Mouse (Mus musculus): Measurements from ENCODE around the gene Pawr.
A peak's percentile ranks its signal among the peaks of the same experiment; 100 is the strongest.
"Not testable (repeated sequence)": the region's sequence is repeated elsewhere in the genome, so short reads cannot be mapped to it uniquely, and the experiment has no call there.

Pawr gene

DNA sequence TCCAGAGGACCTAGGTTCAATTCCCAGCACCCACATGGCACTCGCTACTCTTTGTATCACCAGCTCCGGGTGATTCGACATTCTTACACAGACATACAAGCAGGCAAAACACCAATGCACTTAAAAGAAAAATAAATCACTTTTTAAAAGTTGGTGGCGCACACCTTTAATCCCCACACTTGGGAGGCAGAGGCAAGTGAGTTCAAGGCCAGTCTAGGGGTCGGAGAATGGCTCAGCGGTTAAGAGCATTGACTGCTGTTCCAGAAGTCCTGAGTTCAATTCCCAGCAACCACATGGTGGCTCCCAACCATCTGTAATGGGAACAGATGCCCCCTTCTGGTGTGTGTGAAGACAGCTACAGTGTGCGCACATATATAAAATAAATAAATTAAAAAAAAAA lies 16.7 kb upstream of the Pawr start:
- DNase-seq, result no peak

DNA sequence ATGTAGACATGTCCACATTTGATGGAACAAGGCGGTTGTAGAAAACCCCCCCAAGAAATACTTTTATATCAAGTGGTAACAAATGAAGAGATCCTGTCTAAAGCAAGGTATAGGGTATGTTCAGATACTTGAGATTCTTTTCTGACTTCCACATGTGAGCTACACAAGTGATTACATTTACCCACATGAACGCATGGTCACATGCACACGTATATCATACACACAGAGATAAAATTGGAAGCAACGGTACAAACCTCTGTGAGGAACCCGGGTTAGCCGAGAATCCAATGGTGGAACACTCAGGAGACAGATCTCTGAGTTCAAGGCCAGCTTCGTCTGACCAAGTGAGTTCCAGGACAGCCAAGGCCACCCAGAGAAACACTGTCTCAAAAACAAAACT lies 3.6 kb upstream of the Pawr start:
- DNase-seq, result no peak

- no peak for DNase-seq
Measured at GRCm38 (mm10) chr10:108328983-108329382, 2.9 kb upstream of the Pawr start.

DNA sequence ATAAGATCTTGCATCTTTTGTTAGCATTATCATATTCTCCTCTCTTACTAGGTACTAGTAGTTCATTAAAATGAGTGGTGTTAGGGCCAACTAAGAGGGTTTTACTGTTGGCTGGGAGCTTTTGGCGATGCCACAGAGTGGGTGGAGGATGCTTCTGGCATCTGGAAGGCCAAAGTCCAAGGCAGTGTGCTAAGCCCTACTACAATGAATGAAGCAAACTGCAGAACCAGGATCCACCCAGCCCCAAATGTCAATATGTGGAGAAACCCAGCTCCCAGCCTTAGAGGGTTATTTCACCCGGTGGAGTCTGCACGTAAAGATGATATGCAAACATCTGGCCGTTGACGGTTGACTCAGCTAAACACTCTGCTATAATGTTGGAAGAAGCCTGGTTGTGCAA lies 2.1 kb upstream of the Pawr start:
- DNase-seq, result no peak

- no peak for DNase-seq
Measured at GRCm38 (mm10) chr10:108330964-108331363, 957 bp upstream of the Pawr start.

- peak; percentile 59 to 66 for DNase-seq
Measured at GRCm38 (mm10) chr10:108332571-108333541, 935 bp downstream of the Pawr start.

DNA sequence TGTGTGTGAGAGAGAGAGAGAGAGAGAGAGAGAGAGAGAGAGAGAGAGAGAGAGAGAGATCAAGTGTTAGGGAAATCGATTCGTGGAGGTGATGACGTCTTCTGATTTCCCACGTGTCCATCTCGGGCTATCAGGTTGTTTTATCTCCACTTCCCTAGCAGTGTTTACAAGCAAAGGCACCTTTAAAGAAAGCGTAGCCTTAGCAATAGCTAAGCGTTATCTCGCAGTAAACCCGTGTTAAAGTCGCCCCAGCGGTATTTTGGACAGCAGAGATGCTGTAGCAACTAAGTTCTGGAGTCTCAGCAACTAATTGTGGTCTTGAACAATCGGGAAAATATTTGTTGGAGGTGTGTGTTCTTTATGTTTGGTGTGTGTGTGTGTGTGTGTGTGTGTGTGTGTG lies 1.7 kb downstream of the Pawr start:
- no peak for DNase-seq

DNA sequence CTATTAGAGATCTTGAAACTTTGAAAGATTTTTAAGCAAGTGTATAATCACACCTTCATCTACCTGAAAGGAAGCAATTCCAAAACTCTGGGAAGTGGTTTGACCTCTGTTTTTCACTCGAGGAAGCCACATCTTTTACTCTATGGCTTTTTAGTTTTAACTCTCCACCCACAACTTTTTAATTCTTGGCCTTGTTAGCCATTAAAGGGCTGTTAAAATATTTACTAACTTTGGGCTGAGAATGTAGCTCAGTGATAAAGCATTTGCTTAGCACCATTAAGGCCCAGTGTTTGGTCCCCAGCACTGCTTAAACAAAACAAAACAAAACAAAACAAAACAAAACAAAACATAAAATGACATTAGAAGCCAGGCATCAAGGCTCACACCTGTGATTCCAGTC lies 2.2 kb downstream of the Pawr start:
- no peak for DNase-seq

DNA sequence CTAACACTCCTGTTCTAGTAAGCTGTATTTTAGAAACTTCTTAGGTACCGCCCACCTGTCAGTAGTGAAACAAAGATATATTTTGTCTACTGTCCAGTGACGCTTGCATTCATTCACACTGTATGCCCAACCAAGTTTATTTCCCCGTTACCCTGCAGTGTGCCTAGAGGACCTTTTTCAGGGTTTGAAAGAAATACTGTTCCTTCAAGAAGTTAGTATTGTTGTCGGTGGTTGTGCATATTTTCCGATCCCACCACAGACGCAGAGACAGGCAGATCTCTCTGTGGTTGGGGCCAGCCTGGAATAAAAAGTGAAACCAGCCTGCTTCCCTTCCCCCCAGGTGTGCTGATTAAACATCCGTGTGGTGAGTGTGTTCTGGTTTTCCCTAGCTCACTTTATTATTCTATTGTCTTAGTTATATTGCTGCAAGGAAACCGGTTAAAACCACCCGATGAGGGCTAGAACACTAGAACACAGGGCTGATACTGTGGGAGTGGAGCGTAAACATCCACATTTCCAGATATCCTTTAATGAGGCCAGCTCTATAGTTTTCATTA lies 3.9 kb downstream of the Pawr start:
- DNase-seq, result no peak

GRCm38 (mm10) chr10:108336581-108336980 lies 4.7 kb downstream of the Pawr start:
- DNase-seq, result no peak

GRCm38 (mm10) chr10:108338055-108338961 lies 6.4 kb downstream of the Pawr start:
- no peak for DNase-seq

DNA sequence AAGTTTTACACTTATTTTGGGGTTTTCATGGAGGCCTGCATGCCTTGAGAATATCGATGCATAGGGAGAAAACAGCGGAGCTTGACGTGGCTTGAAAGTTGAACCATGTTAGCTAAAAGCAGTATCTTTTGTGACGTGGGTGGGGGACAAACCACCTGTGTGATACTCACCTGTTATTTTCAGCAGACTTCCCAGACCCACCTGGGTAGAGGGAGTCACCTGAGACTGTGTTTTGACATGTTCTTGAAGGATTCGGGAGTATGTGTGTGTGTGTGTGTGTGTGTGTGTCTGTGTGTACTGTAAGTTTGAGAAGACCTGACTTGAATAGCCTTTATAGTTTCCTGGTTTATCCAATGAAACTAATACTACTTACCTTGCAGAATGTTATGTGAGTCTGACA lies 7.2 kb downstream of the Pawr start:
- DNase-seq, result no peak

- DNase-seq, result no peak
Measured at GRCm38 (mm10) chr10:108339872-108340271, 8.0 kb downstream of the Pawr start.

DNA sequence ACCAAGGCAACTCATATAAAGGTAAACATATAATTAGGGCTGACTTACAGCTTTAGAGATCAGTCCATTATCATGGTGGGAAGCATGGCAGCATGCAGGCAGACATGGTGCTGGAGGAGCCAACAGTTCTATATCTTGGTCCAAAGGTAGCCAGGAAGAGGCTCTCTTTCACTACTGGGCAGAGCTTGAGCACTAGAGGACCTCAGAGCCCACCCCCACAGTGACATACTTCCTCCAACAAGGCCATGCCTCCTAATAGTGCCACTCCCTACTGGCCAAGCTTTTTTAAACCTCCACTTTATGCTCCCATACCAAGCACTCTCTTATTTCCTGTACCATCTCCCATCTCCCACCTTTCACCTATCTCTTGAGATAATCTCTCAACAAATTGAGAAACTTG lies 11.8 kb downstream of the Pawr start:
- DNase-seq, result no peak

DNA sequence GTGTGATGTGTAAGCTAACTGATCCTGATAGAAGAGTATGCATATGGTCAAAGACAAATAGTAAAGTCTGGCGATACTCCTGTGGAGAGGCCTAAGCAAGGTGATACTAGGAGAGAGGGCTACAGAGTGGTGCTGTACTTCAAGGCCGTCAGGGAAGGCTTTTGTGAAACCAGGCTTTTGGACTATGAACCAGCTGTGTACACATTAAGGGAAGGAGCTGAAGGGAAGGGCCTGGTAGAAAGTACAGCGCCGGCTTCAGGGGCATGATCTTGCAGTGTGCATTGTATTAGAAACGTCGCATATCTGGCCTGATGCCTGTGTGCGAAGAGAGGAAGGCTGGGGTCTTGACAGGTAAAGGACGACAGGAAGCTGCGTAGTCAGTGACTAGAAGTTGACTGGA lies 13.2 kb downstream of the Pawr start:
- no peak for DNase-seq

DNA sequence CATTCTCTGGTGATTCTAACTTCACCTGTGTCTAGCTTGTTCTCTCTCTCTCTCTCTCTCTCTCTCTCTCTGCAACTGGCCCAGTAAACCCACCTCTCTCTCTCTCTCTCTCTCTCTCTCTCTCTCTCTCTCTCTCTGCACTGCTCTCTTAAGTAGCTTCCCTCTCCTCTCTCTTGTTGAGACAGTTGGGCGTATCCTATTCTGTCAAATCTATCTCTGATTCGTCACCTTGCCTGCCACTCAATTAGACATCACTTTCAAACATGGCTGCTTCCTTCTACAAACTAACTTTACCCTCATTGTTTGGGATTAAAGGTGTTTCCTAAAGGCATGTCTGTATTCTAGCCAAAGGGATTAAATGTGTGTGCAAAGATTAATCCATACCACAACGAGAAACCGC lies 14.4 kb downstream of the Pawr start:
- DNase-seq, result not testable (repeated sequence)

GRCm38 (mm10) chr10:108350125-108351070 lies 18.5 kb downstream of the Pawr start:
- no peak for DNase-seq

- no peak for DNase-seq
Measured at GRCm38 (mm10) chr10:108352944-108353343, 21.0 kb downstream of the Pawr start.

- no peak for DNase-seq
Measured at GRCm38 (mm10) chr10:108354726-108355391, 22.9 kb downstream of the Pawr start.

- peak in 1 of 2 experiments; percentile 31 for DNase-seq
Measured at GRCm38 (mm10) chr10:108355392-108355775, 23.5 kb downstream of the Pawr start.

DNA sequence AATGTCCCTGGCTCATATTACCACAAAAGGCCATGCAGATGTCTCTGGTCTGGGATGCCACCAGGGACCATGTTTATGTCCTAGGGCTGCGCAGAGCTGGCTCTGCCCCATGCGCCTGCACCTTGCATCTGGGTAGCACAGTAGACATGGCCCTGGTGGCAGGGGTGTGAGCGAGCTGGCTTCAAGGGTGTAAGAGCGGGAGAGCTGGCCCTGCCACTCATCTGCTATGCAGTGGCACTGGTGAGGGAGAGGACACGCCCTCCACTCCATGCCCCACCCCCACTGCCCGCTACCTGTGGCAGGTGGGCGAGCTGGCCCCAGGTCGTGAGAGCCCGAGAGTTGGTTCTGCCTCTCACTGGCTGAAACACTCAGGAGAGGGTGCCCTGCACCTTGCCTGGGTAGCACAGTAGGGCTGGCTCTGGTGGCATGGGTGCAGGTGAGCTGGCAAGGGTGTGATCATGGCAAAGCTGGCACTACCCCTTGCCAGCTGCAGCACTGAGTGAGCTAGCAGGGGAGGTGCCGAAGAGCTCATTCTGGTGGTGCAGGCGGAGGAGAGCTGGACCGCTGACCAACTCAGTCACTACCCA lies 24.8 kb downstream of the Pawr start:
- DNase-seq, result no peak
